ENCODE assay signal across 25 mouse cellular contexts in genomic region chr13:114532393-114533097, GRCm38 (mm10).
DNase-seq lines count a peak whose midpoint lies in the region; ATAC-seq and TF ChIP-seq lines count a peak whose summit lies in the region.
"Had no signal": no experiment of that assay in that cellular context is flagged by ENCODE, and none has a peak within 500 bp of the region (broad histone marks: within the 10 kb centered on the region; RNA-seq: fewer than 3 reads in every experiment).

No protein-coding gene starts in this region.

- H3K9me3 ChIP-seq in hindbrain, embryonic 12.5 days (replicated peaks) = no peaks in the 10 kb centered on the region
- H3K9me3 ChIP-seq in hindbrain, embryonic 14.5 days (ENCODE audit: control insufficient read depth, low read length) = no peaks in the 10 kb centered on the region
- no peaks in the 10 kb centered on the region for H3K9me3 ChIP-seq in forebrain, postnatal 0 days (ENCODE audit: low read length)
- H3K9me3 ChIP-seq: embryonic facial prominence, embryonic 12.5 days; G1E; heart, embryonic 15.5 days; limb, embryonic 10.5 days; stomach, embryonic 15.5 days had no signal

- DNase-seq in hindbrain, embryonic 14.5 days (ENCODE audit: low spot score) = no peak
- DNase-seq in retina, embryonic 14.5 days (ENCODE audit: low spot score) = peak; percentile 0
- no peak for DNase-seq in retina, postnatal 1 day
- peak; percentile 7 for DNase-seq in forebrain, postnatal 0 days
- DNase-seq in spleen, postnatal 4 days (ENCODE audit: low spot score in 2 of 2) = no peak
- no peak for DNase-seq in thymus, postnatal 4 days
- DNase-seq: adrenal gland, postnatal 36 days; B cell, adult 2 months; cerebellum, adult 11 months; cerebellum, postnatal 10 days; heart, postnatal 36 days; kidney, adult 2 months; lung, postnatal 4 days; right cerebral cortex, adult 18-20 months; right cerebral cortex, postnatal 4 days; thymus, postnatal 36 days had no signal

- WGBS in hindbrain, embryonic 12.5 days = 52% methylated on average over 8 of the region's 8 CpGs
- 44% methylated on average over 8 of the region's 8 CpGs for WGBS in hindbrain, embryonic 14.5 days
- WGBS in forebrain, postnatal 0 days = 29% methylated on average over 8 of the region's 8 CpGs

- no peak for TF ChIP-seq CTCF in forebrain, postnatal 0 days (IDR thresholded peaks at IDR 0.05; ENCODE audit: low read depth)

- H3K9ac ChIP-seq in hindbrain, embryonic 12.5 days = no peak overlapping the region
- H3K9ac ChIP-seq in hindbrain, embryonic 14.5 days = no peak overlapping the region
- H3K9ac ChIP-seq in forebrain, postnatal 0 days = no peak overlapping the region
- H3K9ac ChIP-seq: embryonic facial prominence, embryonic 12.5 days; heart, embryonic 15.5 days; stomach, embryonic 15.5 days had no signal

- H3K27me3 ChIP-seq in hindbrain, embryonic 12.5 days = peaks cover 4% of the 10 kb centered on the region; the same call in 1 of the 2 replicates
- H3K27me3 ChIP-seq in hindbrain, embryonic 14.5 days (ENCODE audit: control insufficient read depth, insufficient read depth, low read length) = no peaks in the 10 kb centered on the region
- H3K27me3 ChIP-seq in forebrain, postnatal 0 days (ENCODE audit: insufficient read depth, low read length) = no peaks in the 10 kb centered on the region
- H3K27me3 ChIP-seq: CH12.LX; embryonic facial prominence, embryonic 12.5 days; heart, embryonic 15.5 days; Patski; stomach, embryonic 15.5 days had no signal

- H3K4me3 ChIP-seq in hindbrain, embryonic 12.5 days = no peak overlapping the region
- H3K4me3 ChIP-seq in hindbrain, embryonic 14.5 days (replicated peaks; ENCODE audit: low read length) = no peak overlapping the region
- H3K4me3 ChIP-seq in forebrain, postnatal 0 days (ENCODE audit: low read depth, low read length) = no peak overlapping the region
- H3K4me3 ChIP-seq: embryonic facial prominence, embryonic 12.5 days; heart, embryonic 15.5 days; limb, embryonic 10.5 days; stomach, embryonic 15.5 days had no signal

- no peaks in the 10 kb centered on the region for H3K4me1 ChIP-seq in hindbrain, embryonic 12.5 days
- no peaks in the 10 kb centered on the region for H3K4me1 ChIP-seq in hindbrain, embryonic 14.5 days (replicated peaks; ENCODE audit: control insufficient read depth, insufficient read depth, low read length)
- H3K4me1 ChIP-seq in forebrain, postnatal 0 days (ENCODE audit: insufficient read depth) = 0 out of 2 replicates have a peak, but pooled peaks cover 3% of the 10 kb centered on the region
- H3K4me1 ChIP-seq: embryonic facial prominence, embryonic 12.5 days; heart, embryonic 15.5 days; limb, embryonic 10.5 days; stomach, embryonic 15.5 days had no signal

- H3K36me3 ChIP-seq in hindbrain, embryonic 12.5 days = no peaks in the 10 kb centered on the region
- no peaks in the 10 kb centered on the region for H3K36me3 ChIP-seq in hindbrain, embryonic 14.5 days (replicated peaks; ENCODE audit: control insufficient read depth, insufficient read depth)
- H3K36me3 ChIP-seq in forebrain, postnatal 0 days (ENCODE audit: insufficient read depth) = no peaks in the 10 kb centered on the region
- H3K36me3 ChIP-seq: embryonic facial prominence, embryonic 12.5 days; G1E; heart, embryonic 15.5 days; limb, embryonic 10.5 days; stomach, embryonic 15.5 days had no signal

- no peak overlapping the region for H3K27ac ChIP-seq in hindbrain, embryonic 12.5 days
- no peak overlapping the region for H3K27ac ChIP-seq in hindbrain, embryonic 14.5 days
- no peak overlapping the region for H3K27ac ChIP-seq in forebrain, postnatal 0 days (ENCODE audit: low read depth, low read length)
- H3K27ac ChIP-seq: embryonic facial prominence, embryonic 12.5 days; heart, embryonic 15.5 days; kidney, postnatal 0 days; limb, embryonic 10.5 days; stomach, embryonic 15.5 days had no signal

- no peak overlapping the region for H3K4me2 ChIP-seq in hindbrain, embryonic 12.5 days (replicated peaks)
- H3K4me2 ChIP-seq in hindbrain, embryonic 14.5 days (replicated peaks) = no peak overlapping the region
- peak overlapping the region; percentile 28 for H3K4me2 ChIP-seq in forebrain, postnatal 0 days (ENCODE audit: low read depth)
- H3K4me2 ChIP-seq: embryonic facial prominence, embryonic 12.5 days; heart, embryonic 15.5 days; stomach, embryonic 15.5 days had no signal

- ATAC-seq in hindbrain, embryonic 12.5 days (ENCODE audit: low FRiP score) = peak; percentile 67; the same call in 1 of the 2 replicates
- no peak for ATAC-seq in hindbrain, embryonic 14.5 days (ENCODE audit: low FRiP score)
- ATAC-seq in forebrain, postnatal 0 days = peak; percentile 42
- ATAC-seq: Patski had no signal

Comparison
In these comparisons a context has a peak if more than half of its experiments do, and no peak if none do; other contexts are left out.
1. DNase-seq: peak in retina, embryonic 14.5 days (single experiment) and forebrain, postnatal 0 days (single experiment); none in hindbrain, embryonic 14.5 days (single experiment), retina, postnatal 1 day (single experiment), spleen, postnatal 4 days (0 of 2) and thymus, postnatal 4 days (single experiment).